Mouse (Mus musculus) testis, adult 2 months (tissue): ENCODE results near the gene Adgrg4. TPM values are rescaled to one million over a fixed set of nuclear protein-coding genes. Genes with fewer than 3 reads are reported as not detected.

Source experiments
- H3K27ac ChIP-seq: fragments of 200-500 bp; 2 replicates; pipeline ENCODE4 v1.5.1; 2012; ENCODE audit warnings: low read depth, low read length; ENCODE audit not compliant: control insufficient read depth, insufficient read depth
- H3K27me3 ChIP-seq: fragments of 200-500 bp; 2 replicates; pipeline ENCODE4 v1.6.1; 2012; ENCODE audit warnings: mild to moderate bottlenecking, low read length, moderate library complexity; ENCODE audit not compliant: control insufficient read depth, insufficient read depth
- H3K36me3 ChIP-seq: fragments of 200-500 bp; 2 replicates; pipeline ENCODE4 v1.6.1; 2012; ENCODE audit warnings: mild to moderate bottlenecking, low read length; ENCODE audit not compliant: control insufficient read depth, insufficient read depth
- H3K4me1 ChIP-seq: fragments of 200-500 bp; 2 replicates; pipeline ENCODE4 v1.6.1; 2012; ENCODE audit warnings: low read length; ENCODE audit not compliant: control insufficient read depth, insufficient read depth
- H3K4me3 ChIP-seq: fragments of 200-500 bp; 2 replicates; pipeline ENCODE4 v1.5.1; 2012; ENCODE audit warnings: low read depth, mild to moderate bottlenecking, low read length, moderate library complexity, mixed read lengths; ENCODE audit not compliant: control insufficient read depth
- CTCF ChIP-seq: fragments of 200-500 bp; IDR thresholded peaks from 2 replicates; pipeline ENCODE4 v1.5.1; 2012; ENCODE audit warnings: low read depth, mild to moderate bottlenecking, inconsistent platforms, low read length, moderate library complexity; ENCODE audit not compliant: control insufficient read depth, insufficient read depth, insufficient replicate concordance
- POLR2A ChIP-seq: fragments of 200-500 bp; IDR thresholded peaks from 2 replicates; pipeline ENCODE4 v1.6.1; 2012; ENCODE audit warnings: low read depth, mild to moderate bottlenecking, inconsistent platforms, low read length, moderate library complexity; ENCODE audit not compliant: control insufficient read depth
- polyA plus RNA-seq: library from polyadenylated mRNA; depleted of rRNA; stranded (reverse); fragments of >200 nt; gene quantifications from 2 replicates; pipeline ENCODE4 v1.2.3, GENCODE M21; 2012; rRNA removed

The Adgrg4 gene
- polyA plus RNA-seq, 1 experiment: 0.01 TPM

DNA sequence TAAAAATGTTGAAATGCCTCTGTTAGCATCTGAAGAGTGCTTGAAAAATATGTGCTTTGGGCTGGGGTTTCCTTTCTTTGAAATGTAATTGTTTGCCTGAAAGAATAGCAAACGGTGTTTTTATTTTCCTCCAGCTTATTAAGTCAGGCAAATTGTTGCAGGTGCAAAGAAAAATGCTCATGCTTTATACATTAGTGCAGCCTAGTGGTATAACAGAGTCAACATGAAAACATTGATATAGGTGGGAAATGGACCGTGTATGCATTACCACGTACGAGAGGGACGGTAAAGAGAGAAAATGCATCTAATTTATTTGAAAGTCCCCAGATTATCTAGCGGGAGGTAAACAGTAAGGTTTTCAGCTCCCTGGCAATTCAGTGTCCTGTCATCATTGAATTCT is 173.9 kb downstream of the Adgrg4 start:
- no peak overlapping the region for H3K27ac ChIP-seq
- H3K36me3 ChIP-seq: no peaks in the 10 kb centered on the region
- H3K4me1 ChIP-seq: no peaks in the 10 kb centered on the region
- TF ChIP-seq POLR2A: no peak
- TF ChIP-seq CTCF: no peak
- H3K4me3 ChIP-seq: no peak overlapping the region
- no peaks in the 10 kb centered on the region for H3K27me3 ChIP-seq

Other genes with a start within 250 kb of the Adgrg4 start
- gene Fhl1, start 138.4 kb upstream of the Adgrg4 start, polyA plus RNA-seq: 18.2 and 19.4 TPM in 2 replicates
- gene Map7d3, start 47.8 kb upstream of the Adgrg4 start, polyA plus RNA-seq: 2.2 TPM in 2 replicates
- not detected in 2 replicates for gene Brs3, start 172.9 kb downstream of the Adgrg4 start, polyA plus RNA-seq
- 7.5 and 10.0 TPM in 2 replicates for gene Htatsf1, start 183.4 kb downstream of the Adgrg4 start, polyA plus RNA-seq
- 0.26 and 0.83 TPM in 2 replicates for gene Vgll1, start 217.9 kb downstream of the Adgrg4 start, polyA plus RNA-seq